Mouse (Mus musculus) liver, embryonic 15.5 days (tissue): ENCODE measurements around the gene Spp2. TPM values are rescaled to one million over a fixed set of nuclear protein-coding genes. Genes with fewer than 3 reads are reported as not detected.
A peak's percentile ranks its signal among the peaks of the same experiment; 100 is the strongest.

Source experiments
- ATAC-seq: fragments of 200-750 bp; cut with Nextera tagmentation; 2 replicates; pipeline ENCODE4 v1.8.0; 2017; ENCODE audit warnings: moderate number of reproducible peaks, mild to moderate bottlenecking, moderate library complexity; ENCODE audit not compliant: insufficient read depth
- H3K27ac ChIP-seq: fragments of 300-500 bp; sonication (generic); replicated peaks from 2 replicates; pipeline ENCODE4 v1.5.1; 2015; ENCODE audit warnings: mild to moderate bottlenecking, inconsistent platforms
- H3K27me3 ChIP-seq: fragments of 300-500 bp; sonication (generic); 2 replicates; pipeline ENCODE4 v1.6.1; 2015; ENCODE audit warnings: mild to moderate bottlenecking, inconsistent platforms
- H3K36me3 ChIP-seq: fragments of 300-500 bp; sonication (generic); replicated peaks from 2 replicates; pipeline ENCODE4 v1.6.1; 2015; ENCODE audit warnings: moderate library complexity, mild to moderate bottlenecking, inconsistent platforms
- H3K4me1 ChIP-seq: fragments of 300-500 bp; sonication (generic); replicated peaks from 2 replicates; pipeline ENCODE4 v1.6.1; 2015; ENCODE audit warnings: inconsistent platforms
- H3K4me2 ChIP-seq: fragments of 300-500 bp; sonication (generic); 2 replicates; pipeline ENCODE4 v1.6.1; 2015; ENCODE audit warnings: moderate library complexity, mild to moderate bottlenecking, inconsistent platforms
- H3K4me3 ChIP-seq: fragments of 300-500 bp; sonication (generic); replicated peaks from 2 replicates; pipeline ENCODE4 v1.5.1; 2015; ENCODE audit warnings: mild to moderate bottlenecking, inconsistent platforms
- H3K9ac ChIP-seq: fragments of 300-500 bp; sonication (generic); 2 replicates; pipeline ENCODE4 v1.6.1; 2015; ENCODE audit warnings: moderate library complexity, mild to moderate bottlenecking, inconsistent platforms
- H3K9me3 ChIP-seq: fragments of 300-500 bp; sonication (generic); replicated peaks from 2 replicates; pipeline ENCODE4 v1.6.1; 2016; ENCODE audit warnings: inconsistent platforms
- WGBS: fragments of 180-500 bp; shearing (Covaris S2); methylation state at CpG from one replicate; pipeline ENCODE4 v1.1.7; 2015; ENCODE audit warnings: mixed read lengths; ENCODE audit not compliant: insufficient replicate concordance; 5-methylcytosine and 5-hydroxymethylcytosine counted together
- polyA plus RNA-seq: library from polyadenylated mRNA; unstranded; fragments of >200 nt; fragmentation: Nextera tagmentation; extraction: Ambion mirVana; gene quantifications from 2 replicates; pipeline ENCODE4 v1.2.1, GENCODE M21; 2015

Gene Spp2
- polyA plus RNA-seq: 386 and 409 TPM in 2 replicates

DNA sequence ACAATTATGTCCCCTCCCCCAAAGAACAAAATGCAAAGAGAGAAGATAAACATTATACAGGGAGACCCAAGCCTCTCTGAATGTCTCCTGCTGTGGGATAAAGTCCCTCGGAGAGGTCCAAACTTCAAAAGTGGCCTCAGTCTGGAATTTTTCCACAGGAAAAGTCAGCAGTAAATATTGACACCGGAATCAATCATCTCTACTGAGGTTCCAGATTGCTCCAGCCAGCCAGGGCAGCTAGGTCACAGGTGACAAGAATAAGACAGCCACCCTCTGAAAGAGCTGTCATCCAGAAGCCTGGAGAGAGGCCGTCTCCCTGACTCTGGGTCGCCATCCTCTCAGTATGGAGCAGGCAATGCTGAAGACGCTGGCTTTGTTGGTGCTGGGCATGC, at the start of gene Spp2:
Spp2 (plus strand) TSS at position 155 of the 392 bp plus-strand sequence.
- Histone ChIP-seq H3K9me3 (no peaks in the 10 kb centered on the region), H3K36me3 (no peaks in the 10 kb centered on the region), H3K4me1 (0 out of 2 replicates have a peak, but pooled peaks cover 2% of the 10 kb centered on the region), H3K9ac (no peak within 1 kb of the TSS), H3K27ac (peak within 1 kb of the TSS; percentile 69), H3K4me3 (peak within 1 kb of the TSS; percentile 45), H3K27me3 (no peaks in the 10 kb centered on the region), H3K4me2 (peak within 1 kb of the TSS; percentile 49)
- peak; percentile 73 for ATAC-seq
- WGBS: 56% methylated on average over 5 of the region's 5 CpGs

GRCm38 (mm10) chr1:88357458-88358090, 49.2 kb upstream of the Spp2 start:
- no peak overlapping the region for H3K4me2 ChIP-seq
- 58% methylated on average over 6 of the region's 6 CpGs for WGBS
- H3K4me1 ChIP-seq: no peaks in the 10 kb centered on the region
- ATAC-seq: no peak
- no peaks in the 10 kb centered on the region for H3K36me3 ChIP-seq
- H3K27me3 ChIP-seq: no peaks in the 10 kb centered on the region
- no peaks in the 10 kb centered on the region for H3K9me3 ChIP-seq
- no peak overlapping the region for H3K27ac ChIP-seq
- no peak overlapping the region for H3K9ac ChIP-seq
- H3K4me3 ChIP-seq: no peak overlapping the region

GRCm38 (mm10) chr1:88358102-88358654, 48.6 kb upstream of the Spp2 start:
- WGBS: 64% methylated on average over 7 of the region's 7 CpGs
- no peak overlapping the region for H3K4me2 ChIP-seq
- no peaks in the 10 kb centered on the region for H3K9me3 ChIP-seq
- H3K4me1 ChIP-seq: no peaks in the 10 kb centered on the region
- H3K4me3 ChIP-seq: no peak overlapping the region
- H3K27ac ChIP-seq: no peak overlapping the region
- no peak overlapping the region for H3K9ac ChIP-seq
- no peaks in the 10 kb centered on the region for H3K27me3 ChIP-seq
- H3K36me3 ChIP-seq: no peaks in the 10 kb centered on the region
- no peak for ATAC-seq

GRCm38 (mm10) chr1:88361085-88361484, 45.7 kb upstream of the Spp2 start:
- 60% methylated on average over 4 of the region's 4 CpGs for WGBS
- Histone ChIP-seq H3K9ac (no peak overlapping the region), H3K27ac (no peak overlapping the region), H3K36me3 (no peaks in the 10 kb centered on the region), H3K9me3 (no peaks in the 10 kb centered on the region), H3K4me3 (no peak overlapping the region), H3K27me3 (no peaks in the 10 kb centered on the region), H3K4me2 (no peak overlapping the region), H3K4me1 (no peaks in the 10 kb centered on the region)
- ATAC-seq: no peak

- no peak for ATAC-seq
Observed at GRCm38 (mm10) chr1:88366881-88367644, 39.7 kb upstream of the Spp2 start.

DNA sequence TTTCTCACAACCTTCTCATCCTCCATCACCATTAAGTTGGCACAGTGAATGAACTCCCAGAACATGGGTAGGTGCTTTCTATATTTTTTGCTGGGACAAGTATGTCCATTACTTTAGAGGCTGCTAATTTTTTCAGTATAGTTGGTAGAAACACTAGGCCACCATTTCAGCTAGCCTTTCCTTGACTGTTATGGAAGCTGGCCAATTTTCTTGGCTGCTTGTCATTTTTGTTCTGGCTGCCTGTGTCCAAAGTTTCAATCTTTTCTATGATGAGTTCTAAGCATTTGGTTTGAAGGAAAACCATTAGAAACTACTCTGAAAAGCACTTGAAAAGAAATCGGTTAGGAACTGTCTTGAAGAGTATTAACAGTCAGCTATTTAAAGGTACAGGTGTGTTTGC, 28.3 kb upstream of the Spp2 start:
- Histone ChIP-seq H3K27ac (no peak overlapping the region), H3K9ac (no peak overlapping the region), H3K27me3 (no peaks in the 10 kb centered on the region), H3K4me3 (no peak overlapping the region), H3K36me3 (no peaks in the 10 kb centered on the region), H3K9me3 (no peaks in the 10 kb centered on the region), H3K4me1 (no peaks in the 10 kb centered on the region), H3K4me2 (no peak overlapping the region)
- 56% methylated on average over 1 of the region's 1 CpGs for WGBS
- ATAC-seq: no peak

More at GRCm38 (mm10) chr1:88366881-88367644, 39.7 kb upstream of the Spp2 start:
- H3K36me3 ChIP-seq: no peaks in the 10 kb centered on the region
- no peaks in the 10 kb centered on the region for H3K9me3 ChIP-seq
- H3K27me3 ChIP-seq: no peaks in the 10 kb centered on the region
- H3K9ac ChIP-seq: no peak overlapping the region
- no peaks in the 10 kb centered on the region for H3K4me1 ChIP-seq
- H3K4me2 ChIP-seq: no peak overlapping the region
- WGBS: 60% methylated on average over 11 of the region's 11 CpGs
- H3K4me3 ChIP-seq: no peak overlapping the region
- H3K27ac ChIP-seq: no peak overlapping the region

GRCm38 (mm10) chr1:88391632-88392031, 15.1 kb upstream of the Spp2 start:
- 48% methylated on average over 4 of the region's 4 CpGs for WGBS
- ATAC-seq: no peak
- Histone ChIP-seq H3K9me3 (no peaks in the 10 kb centered on the region), H3K4me3 (no peak overlapping the region), H3K36me3 (no peaks in the 10 kb centered on the region), H3K4me2 (no peak overlapping the region), H3K27ac (no peak overlapping the region), H3K27me3 (no peaks in the 10 kb centered on the region), H3K9ac (no peak overlapping the region), H3K4me1 (no peaks in the 10 kb centered on the region)

DNA sequence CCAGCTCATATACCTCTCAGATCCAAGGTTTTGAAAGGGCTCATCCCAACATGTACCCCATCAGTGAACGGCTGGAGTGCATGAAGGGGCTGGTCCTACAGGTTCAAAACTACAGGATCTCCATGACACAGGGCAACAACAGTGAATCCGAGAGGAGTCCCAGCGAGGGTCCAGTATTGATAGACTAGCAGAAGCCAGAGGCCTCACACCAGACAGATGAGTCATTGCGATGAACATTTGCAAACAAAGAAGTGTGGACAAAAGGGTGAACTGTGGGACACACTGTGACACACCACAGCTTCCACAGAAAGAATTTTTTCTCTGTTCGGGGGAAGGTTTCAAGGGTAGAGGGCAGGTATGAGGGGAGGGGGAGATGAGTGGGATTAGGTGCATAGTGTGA, 13.4 kb upstream of the Spp2 start:
- H3K27me3 ChIP-seq: no peaks in the 10 kb centered on the region
- ATAC-seq: no peak
- no peaks in the 10 kb centered on the region for H3K36me3 ChIP-seq
- 65% methylated on average over 5 of the region's 5 CpGs for WGBS
- H3K9me3 ChIP-seq: no peaks in the 10 kb centered on the region
- no peak overlapping the region for H3K27ac ChIP-seq
- H3K4me3 ChIP-seq: no peak overlapping the region
- no peak overlapping the region for H3K4me2 ChIP-seq
- H3K4me1 ChIP-seq: no peaks in the 10 kb centered on the region
- no peak overlapping the region for H3K9ac ChIP-seq

DNA sequence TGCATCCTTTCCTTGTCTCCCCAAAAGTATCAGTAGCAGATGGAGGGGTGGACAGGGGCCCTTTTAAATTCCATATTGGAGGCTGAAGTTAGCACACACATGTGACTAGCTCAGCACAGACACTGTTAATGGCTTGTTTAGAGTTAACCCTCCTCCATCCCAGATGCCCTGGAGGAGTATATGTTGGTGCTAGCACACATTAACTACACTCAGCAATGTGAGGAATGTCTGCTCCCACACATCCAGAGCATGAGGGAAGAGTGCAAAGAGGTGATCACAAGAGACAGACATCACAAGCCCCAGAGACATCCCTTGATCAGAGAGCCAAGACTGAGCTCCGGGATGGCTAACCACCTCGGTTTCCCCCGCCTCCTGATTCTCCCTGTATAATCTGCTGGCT, 3.4 kb upstream of the Spp2 start:
- no peak overlapping the region for H3K9ac ChIP-seq
- H3K4me1 ChIP-seq: 0 out of 2 replicates have a peak, but pooled peaks cover 11% of the 10 kb centered on the region
- no peak overlapping the region for H3K4me2 ChIP-seq
- H3K4me3 ChIP-seq: no peak overlapping the region
- 67% methylated on average over 3 of the region's 3 CpGs for WGBS
- H3K27ac ChIP-seq: no peak overlapping the region
- no peaks in the 10 kb centered on the region for H3K27me3 ChIP-seq
- H3K9me3 ChIP-seq: no peaks in the 10 kb centered on the region
- no peaks in the 10 kb centered on the region for H3K36me3 ChIP-seq
- no peak for ATAC-seq

GRCm38 (mm10) chr1:88406078-88406806, 519 bp upstream of the Spp2 start:
- peak; percentile 43 for ATAC-seq
- 51% methylated on average over 12 of the region's 12 CpGs for WGBS
- Histone ChIP-seq H3K9ac (no peak overlapping the region), H3K4me1 (0 out of 2 replicates have a peak, but pooled peaks cover 2% of the 10 kb centered on the region), H3K4me3 (no peak overlapping the region), H3K36me3 (no peaks in the 10 kb centered on the region), H3K9me3 (no peaks in the 10 kb centered on the region), H3K27me3 (no peaks in the 10 kb centered on the region), H3K4me2 (no peak overlapping the region), H3K27ac (peak overlapping the region; percentile 59)

- 0 out of 2 replicates have a peak, but pooled peaks cover 3% of the 10 kb centered on the region for H3K36me3 ChIP-seq
- H3K4me2 ChIP-seq: peak overlapping the region; percentile 49
- no peaks in the 10 kb centered on the region for H3K9me3 ChIP-seq
- H3K4me1 ChIP-seq: 0 out of 2 replicates have a peak, but pooled peaks cover 2% of the 10 kb centered on the region
- peak overlapping the region; percentile 45 for H3K4me3 ChIP-seq
- WGBS: 50% methylated on average over 4 of the region's 4 CpGs
- 0 out of 2 replicates have a peak overlapping the region, but pooled peaks have one; percentile 69 for H3K27ac ChIP-seq
- H3K9ac ChIP-seq: no peak overlapping the region
- H3K27me3 ChIP-seq: no peaks in the 10 kb centered on the region
- ATAC-seq: no peak
Observed at GRCm38 (mm10) chr1:88408340-88408739, 1.6 kb downstream of the Spp2 start.
